Mouse (Mus musculus) spleen, adult 2 months (tissue): Measurements from ENCODE around the gene Wipf2. TPM values are rescaled to one million over a fixed set of nuclear protein-coding genes. Genes with fewer than 3 reads are reported as not detected.

Source experiments
- DNase-seq, 2 experiments: peaks; one replicate each; pipeline versions ENCODE4 v3.0.0 to v3.0.0-alpha.2; 2012 to 2021; ENCODE audit warnings: low spot score in 2 of 2, low read depth in 1 of 2
- H3K27ac ChIP-seq: fragments of 200-500 bp; 2 replicates; pipeline ENCODE4 v1.5.1; 2012; ENCODE audit warnings: low read length, inconsistent platforms; ENCODE audit not compliant: insufficient read depth
- H3K27me3 ChIP-seq: fragments of 200-500 bp; 2 replicates; pipeline ENCODE4 v1.6.1; 2012; ENCODE audit warnings: mild to moderate bottlenecking, moderate library complexity, low read length, inconsistent platforms; ENCODE audit not compliant: control insufficient read depth, insufficient read depth
- H3K36me3 ChIP-seq: fragments of 200-500 bp; 2 replicates; pipeline ENCODE4 v1.6.1; 2012; ENCODE audit warnings: mild to moderate bottlenecking, low read length, inconsistent platforms; ENCODE audit not compliant: control insufficient read depth, insufficient read depth
- H3K4me1 ChIP-seq: fragments of 200-500 bp; 2 replicates; pipeline ENCODE4 v1.6.1; 2011; ENCODE audit warnings: inconsistent platforms; ENCODE audit not compliant: control insufficient read depth, insufficient read depth, insufficient read length
- H3K4me3 ChIP-seq: fragments of 200-500 bp; 2 replicates; pipeline ENCODE4 v1.5.1; 2011; ENCODE audit warnings: mild to moderate bottlenecking, inconsistent platforms; ENCODE audit not compliant: insufficient read depth, insufficient read length; ENCODE audit errors: extremely low read depth
- CTCF ChIP-seq: fragments of 200-500 bp; IDR thresholded peaks from 2 replicates; pipeline ENCODE4 v1.5.1; 2011; ENCODE audit warnings: mild to moderate bottlenecking, inconsistent platforms; ENCODE audit not compliant: insufficient read depth, insufficient read length, insufficient replicate concordance; ENCODE audit errors: extremely low read depth
- POLR2A ChIP-seq: fragments of 200-500 bp; IDR thresholded peaks from 2 replicates; pipeline ENCODE4 v1.6.1; 2011; ENCODE audit warnings: low read depth, low read length, inconsistent platforms
- WGBS: fragments of 180-500 bp; shearing (Covaris S2); methylation state at CpG from one replicate; pipeline ENCODE4 v1.1.7; 2018; 5-methylcytosine and 5-hydroxymethylcytosine counted together
- polyA plus RNA-seq: library from polyadenylated mRNA; depleted of rRNA; stranded (reverse); fragments of >200 nt; gene quantifications from 2 replicates; pipeline ENCODE4 v1.2.3, GENCODE M21; 2012

The Wipf2 gene
- polyA plus RNA-seq, 1 experiment, result 8.0 TPM

- Histone ChIP-seq H3K36me3 (peaks cover 22% of the 10 kb centered on the region), H3K27ac (no peak overlapping the region), H3K4me3 (no peak overlapping the region), H3K4me1 (peaks cover 10% of the 10 kb centered on the region), H3K27me3 (peaks cover 4% of the 10 kb centered on the region; the same call in 1 of the 2 replicates)
- TF ChIP-seq POLR2A, result no peak
- TF ChIP-seq CTCF, result no peak
- WGBS, result 90% methylated on average over 5 of the region's 5 CpGs
- DNase-seq, result no peak
These were observed 28.1 kb upstream of the Wipf2 start for GRCm38 (mm10) chr11:98835296-98835695.

- no peak for TF ChIP-seq POLR2A
- no peak for TF ChIP-seq CTCF
- Histone ChIP-seq H3K4me3 (no peak overlapping the region), H3K36me3 (peaks cover 22% of the 10 kb centered on the region), H3K27me3 (peaks cover 4% of the 10 kb centered on the region; the same call in 1 of the 2 replicates), H3K27ac (no peak overlapping the region), H3K4me1 (peaks cover 10% of the 10 kb centered on the region)
- WGBS, result 77% methylated on average over 3 of the region's 3 CpGs
- no peak for DNase-seq
These were observed 27.7 kb upstream of the Wipf2 start for GRCm38 (mm10) chr11:98835725-98836124.

GRCm38 (mm10) chr11:98836128-98836527 lies 27.3 kb upstream of the Wipf2 start:
- Histone ChIP-seq H3K27ac (no peak overlapping the region), H3K4me3 (peak overlapping the region; percentile 26; the same call in 1 of the 2 replicates), H3K36me3 (peaks cover 20% of the 10 kb centered on the region), H3K27me3 (peaks cover 4% of the 10 kb centered on the region; the same call in 1 of the 2 replicates), H3K4me1 (peaks cover 10% of the 10 kb centered on the region)
- DNase-seq, result no peak
- WGBS, result 49% methylated on average over 7 of the region's 7 CpGs
- TF ChIP-seq CTCF (no peak), POLR2A (no peak)

GRCm38 (mm10) chr11:98836651-98837141 lies 26.7 kb upstream of the Wipf2 start, which contains the start of gene Rapgefl1:
Gene Rapgefl1, plus strand, starts transcription at chr11:98836785.
- Histone ChIP-seq H3K4me3 (peak within 1 kb of the TSS; percentile 73), H3K4me1 (peaks cover 10% of the 10 kb centered on the region), H3K27me3 (peaks cover 4% of the 10 kb centered on the region; the same call in 1 of the 2 replicates), H3K36me3 (peaks cover 16% of the 10 kb centered on the region), H3K27ac (no peak within 1 kb of the TSS)
- peak; percentile 23 to 72 for DNase-seq
- TF ChIP-seq POLR2A (no peak), CTCF (no peak)
- WGBS, result 1% methylated on average over 46 of the region's 48 CpGs

GRCm38 (mm10) chr11:98837231-98837704 lies 26.2 kb upstream of the Wipf2 start:
- 8% methylated on average over 29 of the region's 29 CpGs for WGBS
- H3K27ac ChIP-seq, result no peak overlapping the region
- H3K27me3 ChIP-seq, result peaks cover 4% of the 10 kb centered on the region; the same call in 1 of the 2 replicates
- TF ChIP-seq POLR2A (no peak), CTCF (no peak)
- H3K36me3 ChIP-seq, result peaks cover 10% of the 10 kb centered on the region
- no peak for DNase-seq
- H3K4me1 ChIP-seq, result peaks cover 10% of the 10 kb centered on the region
- H3K4me3 ChIP-seq, result peak overlapping the region; percentile 73; the same call in 1 of the 2 replicates

- TF ChIP-seq CTCF, result no peak
- TF ChIP-seq POLR2A, result no peak
- Histone ChIP-seq H3K36me3 (peaks cover 6% of the 10 kb centered on the region), H3K27ac (no peak overlapping the region), H3K4me3 (no peak overlapping the region), H3K4me1 (peaks cover 10% of the 10 kb centered on the region), H3K27me3 (peaks cover 4% of the 10 kb centered on the region; the same call in 1 of the 2 replicates)
- no peak for DNase-seq
- WGBS, result 86% methylated on average over 11 of the region's 11 CpGs
These were observed 25.5 kb upstream of the Wipf2 start for GRCm38 (mm10) chr11:98837917-98838316.

GRCm38 (mm10) chr11:98838512-98838911 lies 24.9 kb upstream of the Wipf2 start:
- DNase-seq, result no peak
- Histone ChIP-seq H3K4me1 (peaks cover 10% of the 10 kb centered on the region), H3K36me3 (peaks cover 1% of the 10 kb centered on the region; the same call in 1 of the 2 replicates), H3K27me3 (peaks cover 4% of the 10 kb centered on the region; the same call in 1 of the 2 replicates), H3K4me3 (no peak overlapping the region), H3K27ac (no peak overlapping the region)
- 53% methylated on average over 9 of the region's 9 CpGs for WGBS
- TF ChIP-seq POLR2A (no peak), CTCF (no peak)
